Mouse (Mus musculus) erythroid progenitor cell, adult 5-6 weeks (primary cell): ENCODE data around the gene Map3k6. TPM values are rescaled to one million over a fixed set of nuclear protein-coding genes. Genes with fewer than 3 reads are reported as not detected.

Experiments
- ATAC-seq: replicated peaks from 2 replicates; pipeline ENCODE4 v1.8.0; 2016; ENCODE audit warnings: moderate number of reproducible peaks, mild to moderate bottlenecking, moderate TSS enrichment, inconsistent platforms; ENCODE audit not compliant: poor library complexity, low FRiP score, severe bottlenecking
- total RNA-seq, 2 experiments: library from RNA; stranded (forward) in 1 of 2; stranded (reverse) in 1 of 2; fragments of 150-400 nt in 1 of 2; fragments of 186-747, 209-891 nt in 1 of 2; gene quantifications; 2 replicates each; pipeline versions ENCODE4 v1.2.3 to v1.2.4; 2015 to 2017; ENCODE audit warnings: low replicate concordance in 2 of 2

Map3k6 gene
- total RNA-seq, 2 experiments from 2014 or later = 4.2 to 8.1 TPM

DNA sequence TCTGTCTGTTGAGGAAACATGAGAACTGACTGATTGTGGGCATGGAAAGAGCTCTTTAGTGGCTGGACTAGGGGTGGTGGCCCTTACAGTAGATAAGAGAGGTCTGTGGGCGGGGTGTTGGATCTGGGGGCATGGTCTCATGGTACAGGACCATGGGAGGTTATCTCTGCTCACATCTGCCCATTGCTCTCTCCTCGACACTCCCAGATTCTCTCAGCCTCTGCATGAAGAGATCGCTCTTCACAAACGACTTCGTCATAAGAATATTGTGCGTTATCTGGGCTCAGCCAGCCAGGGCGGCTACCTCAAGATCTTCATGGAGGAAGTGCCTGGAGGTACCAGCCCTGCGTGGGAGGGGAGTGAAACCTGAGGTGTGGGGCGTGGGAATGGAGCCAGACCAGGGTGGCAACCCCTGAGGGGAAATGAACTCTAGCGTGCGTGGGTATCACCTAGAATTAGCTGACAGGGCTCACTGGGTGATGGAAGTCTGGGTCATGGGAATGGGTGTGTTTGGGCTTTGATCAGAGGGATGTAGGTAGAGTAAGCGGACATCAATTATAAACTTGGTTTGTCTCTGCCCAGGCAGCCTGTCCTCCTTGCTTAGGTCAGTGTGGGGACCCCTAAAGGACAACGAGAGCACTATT is 7.3 kb downstream of the Map3k6 start:
- ATAC-seq = peak; percentile 79

DNA sequence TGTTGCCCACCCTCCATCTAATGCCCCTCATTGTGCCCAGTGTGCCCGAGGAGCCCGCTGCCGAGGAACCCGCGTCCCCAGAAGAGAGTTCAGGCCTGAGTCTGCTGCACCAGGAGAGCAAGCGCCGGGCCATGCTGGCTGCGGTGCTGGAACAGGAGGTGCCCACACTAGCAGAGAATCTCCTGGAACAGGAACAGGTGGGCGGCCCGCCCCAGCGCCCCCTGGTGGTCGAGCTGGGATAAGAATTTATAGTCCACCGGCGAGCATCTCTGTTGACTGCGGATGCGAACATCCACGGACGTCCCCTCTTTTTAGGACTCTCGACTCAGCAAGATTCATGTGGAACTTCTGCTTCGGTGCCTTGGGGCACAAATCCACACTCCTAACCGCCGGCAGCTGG is 10.0 kb downstream of the Map3k6 start:
- ATAC-seq = peak; percentile 58

DNA sequence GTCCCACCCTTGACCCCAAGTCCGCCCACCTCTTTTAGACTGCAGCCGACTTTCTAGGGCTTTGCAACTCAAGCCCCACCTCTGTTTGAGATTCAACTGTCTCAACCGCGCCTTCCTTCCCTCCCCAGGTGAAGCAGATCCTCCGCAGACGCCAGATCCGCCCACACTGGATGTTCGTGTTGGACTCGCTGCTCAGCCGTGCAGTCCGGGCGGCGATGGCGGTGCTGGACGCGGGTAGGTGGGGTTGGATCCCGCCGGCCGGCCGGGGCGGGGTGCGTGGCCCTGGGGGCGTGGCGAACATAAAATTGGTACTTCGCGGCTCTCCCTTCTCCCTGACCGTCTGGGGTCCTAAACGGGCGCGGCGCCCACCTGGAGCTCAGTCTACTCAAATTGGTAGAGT is 10.6 kb downstream of the Map3k6 start:
- no peak for ATAC-seq

DNA sequence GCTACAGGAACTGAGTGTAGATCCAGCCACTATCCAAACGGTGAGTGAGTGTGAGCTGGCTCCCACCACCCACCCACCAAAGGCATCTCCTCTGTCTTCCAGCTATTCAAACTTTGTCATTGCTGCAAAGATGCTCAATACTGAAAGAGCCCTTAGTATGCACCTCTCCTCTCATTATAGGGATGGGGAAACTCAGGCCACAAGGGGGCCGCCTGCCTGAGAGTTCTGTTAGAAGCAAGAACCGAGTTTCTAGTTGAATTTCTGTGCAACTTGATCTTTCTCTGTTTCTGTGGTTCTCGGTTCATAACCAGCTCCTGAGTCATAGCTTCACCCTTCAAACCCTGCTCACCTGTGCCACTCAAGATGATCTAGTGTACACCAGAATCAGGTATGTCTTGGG is 11.5 kb downstream of the Map3k6 start:
- ATAC-seq = no peak

DNA sequence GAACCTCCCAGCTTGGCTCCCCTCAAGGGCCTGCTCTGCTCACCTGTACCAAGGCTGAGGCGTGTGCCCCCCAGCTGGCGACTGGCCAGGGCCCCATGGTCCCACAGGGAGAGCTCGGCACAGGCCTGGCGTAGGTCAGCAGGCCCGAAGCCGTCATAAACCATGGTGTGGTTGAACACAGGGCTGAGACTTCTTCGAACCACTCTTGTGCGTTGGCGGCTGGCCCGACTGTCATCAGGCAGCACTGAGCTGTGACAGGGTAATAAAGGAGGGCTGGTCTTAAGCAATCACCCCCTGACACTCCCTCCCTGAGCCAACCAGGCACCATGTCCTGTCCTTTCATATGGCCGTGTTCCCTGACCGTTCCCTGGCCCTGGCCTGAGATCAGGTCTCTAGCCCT is 12.8 kb downstream of the Map3k6 start:
- ATAC-seq = no peak

DNA sequence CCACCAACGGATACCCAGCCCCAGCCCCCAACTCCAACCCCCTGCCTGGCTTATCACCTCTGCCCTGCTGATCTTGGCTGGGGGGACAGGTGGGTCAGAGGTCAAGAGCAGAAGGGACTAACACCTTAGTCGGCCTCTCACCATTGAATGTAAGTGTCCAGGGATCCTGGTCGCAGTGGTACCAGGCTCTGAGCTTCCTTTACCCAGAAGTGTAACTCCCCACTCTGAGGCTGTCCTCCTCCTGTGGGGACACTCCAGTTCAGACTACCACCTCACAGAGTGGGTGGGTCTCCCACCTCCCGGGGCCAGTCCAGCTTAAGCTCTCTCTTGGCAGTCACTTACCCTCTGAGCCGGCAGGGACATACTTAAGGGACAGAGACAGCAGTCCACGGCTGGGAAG is 14.8 kb downstream of the Map3k6 start:
- no peak for ATAC-seq

DNA sequence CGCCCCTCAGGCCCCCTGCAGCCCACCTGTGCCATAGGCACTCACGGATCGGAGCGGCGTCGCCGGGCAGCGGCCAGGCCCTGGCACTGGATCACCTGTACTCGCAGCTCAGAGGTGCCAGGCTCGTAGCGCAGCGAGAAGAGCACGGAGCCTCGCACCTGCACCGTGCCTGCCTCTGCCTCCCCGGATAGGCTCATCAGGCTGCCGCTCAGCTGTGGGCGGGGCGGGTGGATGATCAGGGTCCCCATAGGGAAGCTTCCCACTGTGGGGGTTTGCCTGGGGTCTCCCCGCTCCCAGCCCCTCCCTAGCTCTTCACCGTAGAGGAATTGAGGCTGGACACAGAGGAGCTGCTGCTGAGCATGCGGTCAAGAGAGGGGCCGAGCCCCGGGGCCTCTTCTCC is 16.2 kb downstream of the Map3k6 start:
- ATAC-seq = no peak

DNA sequence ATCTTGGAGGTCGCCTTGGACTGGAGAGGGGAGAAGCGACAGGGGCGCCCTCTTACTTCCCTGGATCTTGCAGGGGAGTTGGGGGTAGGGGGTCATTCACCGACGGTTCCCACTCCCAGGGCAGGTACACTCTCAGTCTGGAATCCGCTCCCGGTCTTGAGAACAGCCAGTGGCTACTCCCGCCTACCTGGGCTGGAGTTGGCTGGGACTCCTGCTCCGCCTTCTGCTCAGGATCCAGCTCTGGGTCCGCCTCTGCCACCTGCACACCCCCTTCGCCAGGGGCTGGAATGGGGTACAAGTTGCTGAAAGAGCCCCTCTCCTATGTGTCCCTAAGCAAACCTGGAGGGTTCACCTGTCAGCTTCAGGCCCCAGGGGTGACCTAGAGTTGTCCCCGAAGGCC is 16.6 kb downstream of the Map3k6 start:
- ATAC-seq = no peak

DNA sequence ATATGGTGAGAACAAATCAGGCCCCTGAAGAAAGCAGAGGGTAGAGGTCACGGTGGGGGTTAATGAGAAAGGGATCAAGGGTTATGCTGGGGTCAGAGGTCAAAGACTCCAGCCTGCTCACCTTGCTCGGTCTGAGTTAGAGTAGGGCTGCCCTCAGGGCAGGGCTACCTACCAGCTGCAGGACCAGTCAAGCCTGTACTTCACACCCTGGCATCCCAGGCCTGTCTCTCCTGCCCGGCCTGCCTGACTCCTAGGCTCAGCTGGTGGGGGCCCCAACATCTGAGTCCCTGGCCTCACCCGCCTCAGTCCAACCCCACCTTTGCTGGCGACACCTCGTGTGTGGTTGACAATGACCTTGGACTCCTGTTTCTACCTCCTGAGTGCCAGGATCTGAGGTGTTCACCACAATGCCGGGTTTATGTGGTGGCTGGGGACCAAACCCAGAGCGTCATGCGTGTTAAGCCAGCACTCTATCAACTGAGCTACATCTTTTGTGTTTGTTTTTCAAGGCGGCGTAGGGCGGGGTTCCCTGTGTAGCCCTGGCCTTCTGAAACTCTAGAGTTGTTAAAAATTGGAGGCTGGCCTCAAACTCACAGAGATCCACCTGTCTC is 17.3 kb downstream of the Map3k6 start:
- ATAC-seq = no peak

DNA sequence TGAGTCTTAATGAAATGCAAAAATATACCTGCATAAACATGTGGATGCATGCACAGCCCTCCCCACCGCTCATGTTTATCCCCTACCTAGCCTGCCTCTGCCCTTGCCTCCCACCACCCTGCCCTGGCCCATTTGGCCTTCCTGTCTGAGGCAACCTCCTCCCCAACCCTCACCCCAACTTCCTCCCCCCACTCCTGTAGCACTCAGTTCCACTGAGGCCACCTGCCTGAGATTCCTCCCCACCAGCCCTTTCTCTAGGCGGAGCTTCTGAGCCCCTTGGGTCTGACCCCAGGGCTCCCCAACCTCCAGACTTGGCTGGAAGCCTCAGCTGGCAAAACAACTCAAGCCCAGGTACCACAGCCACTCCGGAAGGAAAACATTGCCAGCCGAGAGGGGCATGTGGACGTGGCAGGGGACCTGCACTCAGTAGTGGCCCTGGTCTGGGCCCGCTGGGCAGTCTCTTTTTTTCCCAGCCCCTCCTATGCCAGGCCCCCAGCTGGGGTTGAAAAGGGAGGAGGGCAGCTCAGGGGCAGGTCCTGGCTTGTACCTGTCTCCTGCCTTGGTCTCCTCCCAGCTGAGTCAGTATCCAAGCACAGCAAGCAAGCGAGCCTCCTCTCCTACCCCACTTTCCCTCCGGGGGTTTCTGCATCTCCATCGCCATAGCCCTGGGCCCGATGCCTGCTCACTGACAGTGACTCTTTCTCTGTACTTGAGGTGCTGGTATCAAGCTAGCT is 21.2 kb downstream of the Map3k6 start:
- ATAC-seq = no peak

DNA sequence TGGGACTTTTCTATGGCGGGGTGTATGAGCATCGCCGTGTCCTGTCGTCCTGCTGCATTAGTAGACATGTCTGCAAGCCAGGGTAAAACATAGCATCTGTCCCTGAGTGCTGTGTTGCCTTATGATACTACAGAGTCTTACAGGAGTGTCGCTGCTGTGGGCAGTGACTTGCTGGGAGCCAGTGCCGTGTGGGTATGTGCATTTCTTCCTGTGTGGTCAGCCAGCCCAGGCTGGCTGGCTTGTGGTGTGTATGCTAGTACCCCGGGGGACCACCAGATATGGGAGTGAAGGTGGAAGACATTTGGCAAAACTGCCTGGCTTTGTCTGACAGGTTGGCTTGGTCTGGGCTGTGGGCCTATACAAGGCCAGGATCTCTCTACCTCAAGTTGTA is 21.8 kb downstream of the Map3k6 start:
- ATAC-seq = no peak

DNA sequence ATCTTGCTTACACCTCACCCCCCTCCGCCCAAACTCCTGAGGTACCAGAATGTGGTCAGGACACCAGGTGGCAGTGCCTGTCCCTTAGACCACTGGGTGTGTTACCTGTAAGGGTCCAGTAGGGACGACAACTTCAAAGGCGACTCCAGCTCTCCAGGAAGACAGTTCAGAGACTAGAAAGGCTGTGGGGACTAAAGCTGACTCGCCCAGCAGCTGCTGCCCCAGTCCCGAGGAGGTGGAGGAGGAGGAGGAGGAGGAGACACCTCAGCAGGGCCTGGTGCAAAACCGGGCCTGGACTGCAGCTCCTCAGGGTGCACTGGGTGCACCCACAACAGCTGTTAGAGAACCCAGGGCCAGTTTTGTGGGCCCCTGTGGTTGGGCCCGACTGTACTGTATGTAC is 22.3 kb downstream of the Map3k6 start, which contains the start of gene Sytl1:
Sytl1 (minus strand) TSS at position 232 of the 400 bp plus-strand sequence.
- ATAC-seq = no peak; the same call in 1 of the 2 replicates

DNA sequence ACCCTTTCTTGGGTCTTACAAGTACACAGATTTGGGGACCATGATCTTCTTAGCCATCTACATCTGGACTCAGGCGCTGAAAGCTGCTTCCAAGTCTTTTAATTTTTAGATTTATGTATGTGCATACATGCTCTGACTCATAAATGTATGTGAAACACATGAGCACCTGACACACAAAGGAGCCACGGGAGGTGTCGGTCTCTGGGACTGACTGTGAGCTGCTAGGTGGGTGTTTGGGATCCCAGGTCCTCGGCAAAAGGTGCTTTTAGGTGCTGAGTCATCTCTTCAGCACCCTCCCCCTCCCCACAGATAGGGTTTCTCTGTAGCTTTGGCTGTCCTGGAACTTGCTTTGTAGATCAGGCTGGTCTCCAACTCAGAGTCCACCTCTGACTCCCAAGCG is 23.1 kb downstream of the Map3k6 start:
- no peak for ATAC-seq

DNA sequence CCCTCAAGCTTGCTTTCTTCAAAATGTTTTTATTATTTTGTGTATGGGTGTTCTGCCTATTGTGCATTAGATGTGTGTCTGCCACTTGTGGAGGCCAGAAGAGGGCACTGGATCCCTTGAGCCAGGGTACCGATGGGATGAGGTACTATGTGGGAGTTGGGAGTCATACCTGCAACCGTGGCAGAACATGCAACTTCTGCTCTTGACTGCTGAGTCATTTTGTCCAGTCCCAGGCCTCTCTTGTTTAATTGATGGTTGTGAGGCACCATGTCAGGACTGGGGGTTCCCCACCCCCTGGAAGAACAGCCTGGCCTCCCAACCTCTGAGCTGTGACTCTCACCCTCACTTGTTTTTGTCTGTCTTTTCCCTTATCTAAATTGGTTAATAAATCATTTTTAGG is 23.9 kb downstream of the Map3k6 start:
- ATAC-seq = no peak

DNA sequence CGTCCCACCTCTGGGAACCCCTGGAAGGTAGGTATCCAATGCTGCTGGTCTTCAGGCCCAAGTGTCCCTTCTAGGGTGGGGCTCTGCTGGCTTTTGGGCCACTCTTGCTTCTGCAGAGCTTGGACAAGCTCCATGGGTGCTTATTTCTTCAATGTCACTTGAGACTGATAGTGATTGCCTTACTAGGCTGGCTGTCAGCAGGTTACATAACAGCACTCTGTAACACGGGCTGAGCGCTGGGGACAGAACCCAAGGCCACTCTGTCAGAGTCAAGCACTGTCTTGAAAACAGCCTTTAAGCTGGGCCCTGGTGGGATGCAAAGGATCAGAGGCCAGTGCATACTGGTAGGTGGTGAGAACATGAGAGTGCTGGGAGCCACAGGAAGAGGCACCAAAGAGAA is 24.7 kb downstream of the Map3k6 start:
- no peak for ATAC-seq

DNA sequence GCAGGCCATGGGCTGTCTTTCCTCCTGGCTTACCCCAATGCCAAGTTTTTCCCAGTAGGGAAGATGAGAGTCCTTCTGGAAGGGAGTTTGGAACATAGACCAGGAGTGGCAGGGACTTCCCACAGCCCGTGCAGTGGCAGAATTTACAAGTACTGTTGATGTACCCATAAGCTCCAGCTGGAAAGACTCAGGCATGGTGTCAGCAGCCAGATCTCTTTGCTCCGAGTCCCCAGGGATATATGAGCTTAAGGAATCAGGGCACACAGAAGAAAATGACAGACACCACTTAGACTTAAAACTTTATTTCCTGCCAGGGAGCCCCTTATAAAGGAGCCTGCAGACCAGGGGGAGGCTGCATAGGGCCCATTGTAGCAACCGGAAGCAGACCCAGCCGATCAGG is 25.1 kb downstream of the Map3k6 start:
- ATAC-seq = no peak

DNA sequence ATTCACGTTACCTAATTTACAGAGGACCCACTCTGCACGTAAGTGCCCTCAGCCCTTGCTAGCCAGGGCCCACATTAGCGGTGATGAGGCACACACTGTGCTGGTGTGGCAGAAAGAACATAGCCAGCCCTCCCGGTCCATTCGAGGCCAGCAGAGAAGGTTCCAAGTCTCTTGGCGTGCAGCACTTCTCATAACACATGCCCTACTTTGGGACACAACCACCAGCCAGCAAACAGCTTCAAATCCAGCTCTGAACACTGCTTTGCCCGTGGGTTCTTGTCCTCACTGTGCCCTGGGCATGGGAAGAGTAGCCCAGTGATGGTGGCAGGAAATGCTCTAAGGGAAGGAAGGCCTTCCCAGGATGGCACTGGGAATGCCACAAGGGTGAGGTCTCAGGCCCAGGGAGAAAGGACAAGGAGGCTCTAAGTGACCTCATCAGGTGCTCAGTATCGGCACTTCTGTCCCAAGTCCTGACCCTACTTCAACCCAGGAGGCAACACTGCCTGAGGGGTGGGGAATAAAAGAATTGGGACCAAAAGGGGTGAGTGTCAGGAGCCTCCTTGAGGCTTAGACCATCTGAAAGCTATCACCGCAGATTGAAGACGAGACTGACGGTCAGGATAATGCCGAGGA is 25.7 kb downstream of the Map3k6 start:
- no peak for ATAC-seq

DNA sequence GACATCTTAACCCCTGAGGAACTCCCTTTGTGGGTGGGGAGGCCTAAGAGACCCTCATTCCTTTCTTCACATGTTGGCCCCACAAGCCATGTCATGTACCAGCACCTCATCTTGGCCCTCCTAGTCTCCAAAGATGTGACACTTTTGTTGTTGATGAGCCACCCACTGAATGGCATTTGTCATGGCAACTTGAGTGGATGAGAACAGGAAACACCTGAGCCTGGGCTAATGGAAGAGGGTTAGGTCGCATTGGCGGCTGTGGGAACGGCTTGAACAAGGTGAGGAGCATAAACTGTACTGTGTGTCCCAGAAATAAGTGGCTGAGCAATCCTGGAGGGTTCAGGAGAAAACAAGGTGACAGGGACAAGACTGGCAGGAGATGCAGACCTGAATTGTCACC is 28.3 kb downstream of the Map3k6 start:
- no peak for ATAC-seq

DNA sequence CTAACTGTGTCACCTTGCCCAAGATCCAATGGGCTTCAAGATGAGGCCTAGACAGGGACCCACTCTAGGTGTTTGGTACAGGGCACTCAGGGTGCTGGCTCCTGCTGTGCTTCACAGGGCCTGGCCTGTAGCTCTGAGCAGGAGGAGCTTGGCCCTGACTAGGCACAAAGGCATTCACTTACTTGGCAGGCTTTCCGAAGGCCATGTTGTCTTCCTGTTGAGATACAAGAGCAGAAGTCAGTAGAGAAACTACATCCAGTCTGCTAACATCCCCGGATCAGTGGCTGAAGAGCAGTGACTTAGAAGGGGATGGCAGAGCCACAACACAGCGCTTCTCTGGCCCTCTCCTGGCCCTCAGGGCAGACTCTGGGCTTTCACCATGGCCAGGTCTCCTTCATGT is 29.0 kb downstream of the Map3k6 start:
- no peak for ATAC-seq

DNA sequence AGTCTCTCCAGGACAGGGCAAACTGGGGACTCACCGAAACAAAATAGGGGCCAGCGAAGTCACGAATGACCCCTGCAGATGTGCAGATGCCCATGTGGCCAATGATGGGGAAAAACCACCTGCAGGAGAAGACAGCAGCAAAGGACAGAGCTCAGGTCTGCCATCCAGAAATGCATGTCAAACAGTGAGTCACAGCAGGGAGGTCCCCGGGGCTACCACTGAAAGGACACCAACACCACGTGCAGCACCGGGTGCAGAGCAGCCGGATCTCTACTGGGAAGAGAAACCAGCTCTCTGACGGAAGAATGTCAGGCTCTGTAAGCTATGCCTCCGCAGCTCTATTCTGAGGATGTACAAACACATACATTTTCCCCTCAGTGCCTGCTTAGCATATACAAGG is 30.3 kb downstream of the Map3k6 start:
- ATAC-seq = no peak
